In genomic region chr12:69856398-69856797, GRCm38 (mm10) we compare ENCODE assay signal across 14 mouse cellular contexts.
"Had no signal": no experiment of that assay in that cellular context is flagged by ENCODE, and none has a peak within 500 bp of the region (broad histone marks: within the 10 kb centered on the region; RNA-seq: fewer than 3 reads in every experiment).

No protein-coding gene starts in this region.

- H3K4me3 ChIP-seq: lung, embryonic 15.5 days; megakaryocyte, embryonic 14.5 days; midbrain, embryonic 13.5 days; midbrain, embryonic 15.5 days; neural tube, embryonic 12.5 days had no signal

- H3K27ac ChIP-seq: lung, embryonic 15.5 days; macrophage; midbrain, embryonic 13.5 days; midbrain, embryonic 15.5 days; neural tube, embryonic 12.5 days had no signal

- DNase-seq: liver, postnatal 0 days; lung, adult 2 months; lung, postnatal 14 days; lung, postnatal 36 days; right cerebral cortex, postnatal 14 days; thymus, adult 2 months; thymus, postnatal 25 days; thymus, postnatal 4 days had no signal
